Mouse (Mus musculus): ENCODE measurements around the gene Znrf1. TPM values are rescaled to one million over a fixed set of nuclear protein-coding genes. Genes with fewer than 3 reads are reported as not detected.

Gene Znrf1
- polyA plus RNA-seq, 1 experiment = 23.5 TPM

GRCm38 (mm10) chr8:111657312-111657854 is 121.5 kb downstream of the Znrf1 start:
- WGBS = 57% methylated on average over 1 of the region's 1 CpGs
- no peak for DNase-seq (ENCODE audit: low read depth, low spot score)

DNA sequence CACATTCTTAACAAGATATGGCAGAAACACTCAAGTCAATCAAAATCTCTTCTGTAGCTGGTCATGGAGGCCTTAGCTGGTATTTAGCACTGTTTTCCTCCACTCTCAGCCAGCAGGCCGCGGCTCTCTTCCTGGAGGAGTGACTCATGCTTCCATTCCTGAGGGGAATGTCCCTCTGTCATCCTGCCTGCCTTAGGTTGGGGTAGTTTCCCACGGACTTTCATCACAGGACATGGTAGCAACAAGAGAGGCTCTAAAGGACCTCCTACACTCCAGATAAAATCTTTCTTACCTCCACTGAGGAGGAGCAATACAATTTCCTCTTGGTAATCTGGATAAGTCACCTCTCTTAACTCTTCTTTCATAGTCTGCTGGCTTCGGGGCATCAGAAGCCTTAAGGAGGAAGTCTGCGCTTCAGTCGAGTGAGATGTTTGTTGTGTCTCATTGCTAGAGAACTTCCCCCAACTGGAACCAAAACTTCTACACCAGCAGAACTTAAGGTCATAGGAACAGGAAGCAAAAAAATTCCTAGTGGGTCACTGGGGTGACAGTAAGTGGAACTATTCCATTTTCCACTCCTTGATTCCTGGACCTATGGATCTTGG is 123.0 kb downstream of the Znrf1 start:
- no peak for DNase-seq (ENCODE audit: low read depth, low spot score)
- 35% methylated on average over 6 of the region's 6 CpGs for WGBS

DNA sequence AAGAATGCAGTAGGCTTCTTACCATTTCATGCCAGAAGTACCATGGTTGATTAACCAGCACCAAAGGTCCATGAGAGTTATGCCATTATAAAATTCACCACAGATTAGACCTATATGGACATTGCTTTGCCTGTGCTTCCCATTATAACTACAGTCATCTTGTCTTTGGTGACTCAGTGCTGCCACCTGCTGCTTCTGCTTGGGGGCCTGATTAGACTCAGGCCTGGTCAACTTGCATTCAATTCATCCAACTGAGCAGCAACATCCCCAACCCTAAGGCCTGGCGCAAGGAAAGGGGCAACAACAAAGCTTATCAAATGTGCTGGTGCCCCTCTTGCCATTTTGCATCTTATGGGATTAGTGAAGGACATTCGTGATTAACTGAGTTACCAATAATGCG is 126.6 kb downstream of the Znrf1 start:
- DNase-seq (ENCODE audit: low read depth, low spot score) = peak; percentile 44
- WGBS = 90% methylated on average over 3 of the region's 3 CpGs

DNA sequence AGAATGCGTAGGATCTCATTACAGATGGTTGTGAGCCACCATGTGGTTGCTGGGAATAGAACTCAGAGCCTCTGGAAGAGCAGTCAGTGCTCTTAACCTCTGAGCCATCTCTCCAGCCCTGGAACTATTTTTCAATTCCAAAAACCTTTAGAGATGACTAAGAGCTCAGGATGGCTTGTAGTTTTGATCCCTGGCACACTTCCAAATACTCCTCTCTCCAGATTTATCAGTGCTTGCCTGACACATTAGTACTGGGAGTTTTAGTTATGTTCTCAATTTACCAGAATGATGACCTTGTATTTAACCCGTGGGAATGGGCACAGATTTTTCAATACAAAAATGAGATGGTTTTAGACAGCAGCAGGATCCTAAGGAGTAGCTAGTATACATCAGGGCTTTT is 130.9 kb downstream of the Znrf1 start:
- 84% methylated on average over 2 of the region's 2 CpGs for WGBS
- no peak for DNase-seq (ENCODE audit: low read depth, low spot score)

Other genes with a start within 250 kb of the Znrf1 start
- 13.5 and 19.7 TPM in 2 replicates for gene Rfwd3, start 235.9 kb upstream of the Znrf1 start, polyA plus RNA-seq (2012; rRNA removed)
- gene Mlkl, start 197.9 kb upstream of the Znrf1 start, polyA plus RNA-seq (2012; rRNA removed) = 3.8 and 5.4 TPM in 2 replicates
- gene Fa2h, start 142.3 kb upstream of the Znrf1 start, polyA plus RNA-seq (2012; rRNA removed) = 0.18 and 1.0 TPM in 2 replicates
- 2.8 and 4.9 TPM in 2 replicates for gene Wdr59, start 14.0 kb upstream of the Znrf1 start, polyA plus RNA-seq (2012; rRNA removed)
- gene Ldhd, start 94.3 kb downstream of the Znrf1 start, polyA plus RNA-seq (2012; rRNA removed) = 2.9 and 3.8 TPM in 2 replicates
- gene Zfp1, start 107.3 kb downstream of the Znrf1 start, polyA plus RNA-seq (2012; rRNA removed) = 4.0 and 4.1 TPM in 2 replicates
- 4.0 and 6.1 TPM in 2 replicates for gene Ctrb1, start 154.9 kb downstream of the Znrf1 start, polyA plus RNA-seq (2012; rRNA removed)
- gene Bcar1, start 207.7 kb downstream of the Znrf1 start, polyA plus RNA-seq (2012; rRNA removed) = 77.4 and 114 TPM in 2 replicates

Data from large intestine, adult 2 months (tissue).